Comparison of ENCODE assay signal across 10 mouse cellular contexts in the genomic region with DNA sequence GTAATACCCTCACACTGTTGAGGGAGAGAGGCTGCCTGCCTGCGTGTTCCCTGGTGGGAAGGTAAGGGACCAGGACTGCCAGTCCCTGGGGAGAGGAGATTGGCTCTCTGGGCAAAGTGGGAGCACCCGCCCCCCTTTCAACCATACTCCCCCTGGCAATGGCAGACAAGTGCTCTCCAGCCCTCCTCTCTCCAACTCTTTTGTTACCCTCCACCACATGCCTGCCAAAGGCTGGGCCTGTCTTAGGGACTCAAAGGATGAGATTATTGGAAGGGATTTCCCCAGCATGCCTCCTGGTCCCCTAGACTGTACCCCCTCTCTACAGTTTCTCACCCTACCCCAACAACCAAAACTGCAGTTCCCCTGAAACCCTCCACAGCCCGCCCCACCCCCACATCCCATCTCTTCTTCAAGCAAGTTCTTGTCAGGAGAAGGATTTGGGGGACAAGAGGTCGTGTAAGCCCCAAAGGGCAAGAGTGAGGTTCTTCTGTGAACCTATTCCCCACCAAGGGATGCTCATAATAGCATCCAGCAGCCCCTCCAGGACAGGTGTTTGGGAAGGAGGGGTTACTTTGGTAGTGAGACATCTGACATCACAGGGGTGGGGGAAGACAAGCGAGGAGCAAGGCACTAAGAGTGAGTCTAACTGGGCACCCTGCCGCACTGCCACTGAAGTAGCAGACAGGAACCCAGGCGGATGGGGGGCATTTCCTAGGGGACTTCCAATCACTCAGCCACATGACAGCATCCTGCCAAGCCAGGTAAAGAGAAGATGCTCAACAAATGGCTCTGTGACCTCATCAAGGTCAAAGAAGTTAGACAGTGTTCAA. TPM values are rescaled to one million over a fixed set of nuclear protein-coding genes. Genes with fewer than 3 reads are reported as not detected.
DNase-seq lines count a peak whose midpoint lies in the region; ATAC-seq and TF ChIP-seq lines count a peak whose summit lies in the region.
"Had no signal": no experiment of that assay in that cellular context is flagged by ENCODE, and none has a peak within 500 bp of the region (broad histone marks: within the 10 kb centered on the region; RNA-seq: fewer than 3 reads in every experiment).

No protein-coding gene starts in this region.

- no peak for TF ChIP-seq CTCF in stomach, postnatal 0 days (IDR thresholded peaks at IDR 0.05; ENCODE audit: low read depth)

- ATAC-seq in stomach, embryonic 14.5 days (ENCODE audit: insufficient number of reproducible peaks, insufficient read depth, low FRiP score, low read depth): no peak
- no peak for ATAC-seq in stomach, postnatal 0 days (ENCODE audit: low FRiP score, low TSS enrichment)
- no peak for ATAC-seq in limb, embryonic 13.5 days (ENCODE audit: low FRiP score, low read depth)

- H3K9ac ChIP-seq in stomach, embryonic 14.5 days (replicated peaks; ENCODE audit: low read depth, low read length): no peak overlapping the region
- H3K9ac ChIP-seq in stomach, postnatal 0 days (ENCODE audit: low read length): no peak overlapping the region
- H3K9ac ChIP-seq in limb, embryonic 13.5 days: no peak overlapping the region

- no peak overlapping the region for H3K27ac ChIP-seq in stomach, embryonic 14.5 days (ENCODE audit: low read length)
- H3K27ac ChIP-seq in stomach, postnatal 0 days (replicated peaks): no peak overlapping the region
- H3K27ac ChIP-seq in limb, embryonic 13.5 days: no peak overlapping the region

- H3K27me3 ChIP-seq in stomach, embryonic 14.5 days (ENCODE audit: control insufficient read depth, insufficient read depth, low read length): peaks cover 22% of the 10 kb centered on the region; the same call in 1 of the 2 replicates
- peaks cover 8% of the 10 kb centered on the region; the same call in 1 of the 2 replicates for H3K27me3 ChIP-seq in stomach, postnatal 0 days (ENCODE audit: control insufficient read depth, insufficient read depth, low read length)
- peaks cover 92% of the 10 kb centered on the region for H3K27me3 ChIP-seq in limb, embryonic 13.5 days

- no peaks in the 10 kb centered on the region for H3K9me3 ChIP-seq in stomach, embryonic 14.5 days (ENCODE audit: control insufficient read depth, low read depth, low read length)
- no peaks in the 10 kb centered on the region for H3K9me3 ChIP-seq in stomach, postnatal 0 days (ENCODE audit: control insufficient read depth, low read length)
- H3K9me3 ChIP-seq in limb, embryonic 13.5 days: no peaks in the 10 kb centered on the region

- peak overlapping the region; percentile 51; the same call in 1 of the 2 replicates for H3K4me2 ChIP-seq in stomach, embryonic 14.5 days (replicated peaks; ENCODE audit: low read depth, low read length)
- H3K4me2 ChIP-seq in stomach, postnatal 0 days (replicated peaks; ENCODE audit: low read depth): no peak overlapping the region; the same call in 1 of the 2 replicates
- peak overlapping the region; percentile 71 for H3K4me2 ChIP-seq in limb, embryonic 13.5 days (replicated peaks)

- WGBS in stomach, embryonic 14.5 days: 21% methylated on average over 7 of the region's 7 CpGs
- 21% methylated on average over 6 of the region's 7 CpGs for WGBS in stomach, postnatal 0 days
- 17% methylated on average over 7 of the region's 7 CpGs for WGBS in limb, embryonic 13.5 days

- H3K4me1 ChIP-seq in stomach, embryonic 14.5 days (ENCODE audit: control insufficient read depth, insufficient read depth, low read length): 0 out of 2 replicates have a peak, but pooled peaks cover 9% of the 10 kb centered on the region
- no peaks in the 10 kb centered on the region for H3K4me1 ChIP-seq in stomach, postnatal 0 days (replicated peaks; ENCODE audit: control insufficient read depth, insufficient read depth)
- H3K4me1 ChIP-seq in limb, embryonic 13.5 days: peaks cover 15% of the 10 kb centered on the region

- no peak for TF ChIP-seq EP300 in stomach, postnatal 0 days (optimal IDR thresholded peaks at IDR 0.05)

- peak; percentile 47 to 55 for DNase-seq in cerebellum, postnatal 14 days
- DNase-seq in cerebellum, adult 18-20 months: no peak
- no peak for DNase-seq in stomach, postnatal 0 days (ENCODE audit: low spot score)
- DNase-seq in spleen, postnatal 36 days (ENCODE audit: low spot score in 2 of 2): no peak
- DNase-seq in gastrocnemius, postnatal 4 days (ENCODE audit: low spot score in 2 of 2): no peak
- DNase-seq in adrenal gland, postnatal 14 days: no peak

- peak overlapping the region; percentile 26; the same call in 1 of the 2 replicates for H3K4me3 ChIP-seq in stomach, embryonic 14.5 days (ENCODE audit: low read depth, low read length)
- no peak overlapping the region for H3K4me3 ChIP-seq in stomach, postnatal 0 days (ENCODE audit: low read depth, low read length)
- H3K4me3 ChIP-seq in limb, embryonic 13.5 days: peak overlapping the region; percentile 43

- H3K36me3 ChIP-seq in stomach, embryonic 14.5 days (ENCODE audit: control insufficient read depth, insufficient read depth, low read length): no peaks in the 10 kb centered on the region
- H3K36me3 ChIP-seq in stomach, postnatal 0 days (ENCODE audit: control insufficient read depth, insufficient read depth, low read length): no peaks in the 10 kb centered on the region
- H3K36me3 ChIP-seq in limb, embryonic 13.5 days: no peaks in the 10 kb centered on the region

RNA-seq across cellular contexts. Expression of a gene that starts 1.3 kb away (rescaled TPM):
- polyA plus RNA-seq in stomach, embryonic 14.5 days (2014; fragmentation: Nextera tagmentation; extraction: Ambion mirVana): 0.10 and 0.12 TPM in 2 replicates
- polyA plus RNA-seq in stomach, postnatal 0 days (2015; fragmentation: Nextera tagmentation; extraction: Ambion mirVana): not detected in 2 replicates
- not detected in 2 replicates for polyA plus RNA-seq in limb, embryonic 13.5 days (2015; fragmentation: Nextera tagmentation; extraction: Ambion mirVana)
- not detected for total RNA-seq in gastrocnemius, postnatal 4 days (2021)
- 0.30 and 0.33 TPM in 2 replicates for total RNA-seq in adrenal gland, postnatal 14 days (2021)
- total RNA-seq: heart, postnatal 14 days had no signal
- polyA plus RNA-seq: liver, embryonic 16.5 days had no signal

RNA-seq across cellular contexts. Expression of a gene that starts 22.6 kb away (rescaled TPM):
- polyA plus RNA-seq in stomach, embryonic 14.5 days (2014; fragmentation: Nextera tagmentation; extraction: Ambion mirVana): 7.6 and 11.4 TPM in 2 replicates
- 28.4 and 31.4 TPM in 2 replicates for polyA plus RNA-seq in stomach, postnatal 0 days (2015; fragmentation: Nextera tagmentation; extraction: Ambion mirVana)
- 9.4 and 10.5 TPM in 2 replicates for polyA plus RNA-seq in limb, embryonic 13.5 days (2015; fragmentation: Nextera tagmentation; extraction: Ambion mirVana)
- 10 to 100 TPM; 13.4 to 14.8 TPM for total RNA-seq in gastrocnemius, postnatal 4 days (2021)
- total RNA-seq in adrenal gland, postnatal 14 days (2021): 267 and 289 TPM in 2 replicates

Comparison
In these comparisons a context has a peak if more than half of its experiments do, and no peak if none do; other contexts are left out.
1. DNase-seq: peak in cerebellum, postnatal 14 days (2 of 2); none in cerebellum, adult 18-20 months (0 of 2), stomach, postnatal 0 days (single experiment), spleen, postnatal 36 days (0 of 2), gastrocnemius, postnatal 4 days (0 of 2) and adrenal gland, postnatal 14 days (single experiment).